Mouse (Mus musculus): ENCODE measurements around the gene Vmn1r130.
"Not testable (repeated sequence)": the region's sequence is repeated elsewhere in the genome, so short reads cannot be mapped to it uniquely, and the experiment has no call there.

The Vmn1r130 gene

DNA sequence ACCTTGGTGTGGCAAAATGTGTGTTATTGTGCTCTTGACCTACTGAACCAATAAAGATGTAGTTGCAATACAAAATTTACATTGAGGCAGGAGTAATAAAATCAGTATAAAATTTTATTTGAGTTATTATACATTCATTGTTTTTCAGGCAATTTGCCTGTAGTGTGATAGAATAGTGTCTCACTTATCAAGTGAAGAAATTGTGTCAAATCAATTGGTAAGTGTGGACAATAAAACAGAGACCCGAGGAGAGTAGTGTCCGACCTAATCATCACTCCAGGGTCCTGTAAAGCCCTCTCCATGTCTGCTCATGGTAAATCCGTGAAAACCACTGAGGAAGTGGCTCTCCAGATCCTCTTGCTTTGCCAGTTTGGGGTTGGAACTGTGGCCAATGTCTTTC is at the start of gene Vmn1r130:
TSS of gene Vmn1r130 (plus strand) at position 301 of the 400 bp plus-strand sequence.
- DNase-seq (ENCODE audit: low read depth): not testable (repeated sequence)

DNA sequence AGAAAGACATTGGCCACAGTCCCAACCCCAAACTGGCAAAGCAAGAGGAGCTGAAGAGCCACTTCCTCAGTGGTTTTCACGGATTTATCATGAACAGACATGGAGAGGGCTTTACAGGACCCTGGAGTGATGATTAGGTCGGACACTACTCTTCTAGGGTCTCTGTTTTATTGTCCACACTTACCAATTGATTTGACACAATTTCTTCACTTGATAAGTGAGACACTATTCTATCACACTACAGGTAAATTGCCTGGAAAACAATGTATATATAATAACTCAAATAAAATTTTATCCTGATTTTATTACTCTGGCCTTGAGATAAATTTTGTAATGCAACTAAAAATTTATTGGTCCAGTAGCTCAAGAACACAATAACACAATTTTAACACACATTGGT is 34.4 kb downstream of the Vmn1r130 start, which contains the start of gene Vmn1r131:
TSS of gene Vmn1r131 (minus strand) at position 101 of the 400 bp plus-strand sequence.
- DNase-seq (ENCODE audit: low read depth): not testable (repeated sequence)

Measured in naive thymus-derived CD4-positive, alpha-beta T cell, adult 2 months (primary cell).